Mouse (Mus musculus) spleen, adult 2 months (tissue): ENCODE results near the gene Sucnr1. TPM values are rescaled to one million over a fixed set of nuclear protein-coding genes. Genes with fewer than 3 reads are reported as not detected.
A peak's percentile ranks its signal among the peaks of the same experiment; 100 is the strongest.

Experiments used
- DNase-seq, 2 experiments: peaks; one replicate each; pipeline versions ENCODE4 v3.0.0 to v3.0.0-alpha.2; 2012 to 2021; ENCODE audit warnings: low spot score in 2 of 2, low read depth in 1 of 2
- H3K27ac ChIP-seq: fragments of 200-500 bp; 2 replicates; pipeline ENCODE4 v1.5.1; 2012; ENCODE audit warnings: low read length, inconsistent platforms; ENCODE audit not compliant: insufficient read depth
- H3K27me3 ChIP-seq: fragments of 200-500 bp; 2 replicates; pipeline ENCODE4 v1.6.1; 2012; ENCODE audit warnings: mild to moderate bottlenecking, moderate library complexity, low read length, inconsistent platforms; ENCODE audit not compliant: control insufficient read depth, insufficient read depth
- H3K36me3 ChIP-seq: fragments of 200-500 bp; 2 replicates; pipeline ENCODE4 v1.6.1; 2012; ENCODE audit warnings: mild to moderate bottlenecking, low read length, inconsistent platforms; ENCODE audit not compliant: control insufficient read depth, insufficient read depth
- H3K4me1 ChIP-seq: fragments of 200-500 bp; 2 replicates; pipeline ENCODE4 v1.6.1; 2011; ENCODE audit warnings: inconsistent platforms; ENCODE audit not compliant: control insufficient read depth, insufficient read depth, insufficient read length
- H3K4me3 ChIP-seq: fragments of 200-500 bp; 2 replicates; pipeline ENCODE4 v1.5.1; 2011; ENCODE audit warnings: mild to moderate bottlenecking, inconsistent platforms; ENCODE audit not compliant: insufficient read depth, insufficient read length; ENCODE audit errors: extremely low read depth
- CTCF ChIP-seq: fragments of 200-500 bp; IDR thresholded peaks from 2 replicates; pipeline ENCODE4 v1.5.1; 2011; ENCODE audit warnings: mild to moderate bottlenecking, inconsistent platforms; ENCODE audit not compliant: insufficient read depth, insufficient read length, insufficient replicate concordance; ENCODE audit errors: extremely low read depth
- POLR2A ChIP-seq: fragments of 200-500 bp; IDR thresholded peaks from 2 replicates; pipeline ENCODE4 v1.6.1; 2011; ENCODE audit warnings: low read depth, low read length, inconsistent platforms
- WGBS: fragments of 180-500 bp; shearing (Covaris S2); methylation state at CpG from one replicate; pipeline ENCODE4 v1.1.7; 2018; 5-methylcytosine and 5-hydroxymethylcytosine counted together
- polyA plus RNA-seq: library from polyadenylated mRNA; depleted of rRNA; stranded (reverse); fragments of >200 nt; gene quantifications from 2 replicates; pipeline ENCODE4 v1.2.3, GENCODE M21; 2012

The Sucnr1 gene
- polyA plus RNA-seq, 1 experiment: 1.8 TPM

DNA sequence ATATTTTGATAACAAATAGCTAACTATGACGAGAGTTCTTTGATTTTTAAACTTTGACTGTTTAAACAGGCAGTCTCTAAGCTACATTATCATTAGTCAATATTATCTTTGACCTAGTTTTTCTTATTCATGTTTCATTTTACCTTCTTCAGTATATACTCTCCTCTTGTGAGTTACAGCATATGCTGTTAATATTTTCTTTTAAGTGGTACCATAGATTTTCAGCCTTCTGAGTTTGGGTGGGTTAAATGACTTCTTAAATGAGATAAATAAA lies 23.9 kb upstream of the Sucnr1 start:
- no peak for DNase-seq
- no peaks in the 10 kb centered on the region for H3K4me1 ChIP-seq
- H3K36me3 ChIP-seq: no peaks in the 10 kb centered on the region
- no peaks in the 10 kb centered on the region for H3K27me3 ChIP-seq
- no peak for TF ChIP-seq POLR2A
- no peak for TF ChIP-seq CTCF
- WGBS: 88% methylated on average over 1 of the region's 1 CpGs
- H3K4me3 ChIP-seq: no peak overlapping the region
- no peak overlapping the region for H3K27ac ChIP-seq

DNA sequence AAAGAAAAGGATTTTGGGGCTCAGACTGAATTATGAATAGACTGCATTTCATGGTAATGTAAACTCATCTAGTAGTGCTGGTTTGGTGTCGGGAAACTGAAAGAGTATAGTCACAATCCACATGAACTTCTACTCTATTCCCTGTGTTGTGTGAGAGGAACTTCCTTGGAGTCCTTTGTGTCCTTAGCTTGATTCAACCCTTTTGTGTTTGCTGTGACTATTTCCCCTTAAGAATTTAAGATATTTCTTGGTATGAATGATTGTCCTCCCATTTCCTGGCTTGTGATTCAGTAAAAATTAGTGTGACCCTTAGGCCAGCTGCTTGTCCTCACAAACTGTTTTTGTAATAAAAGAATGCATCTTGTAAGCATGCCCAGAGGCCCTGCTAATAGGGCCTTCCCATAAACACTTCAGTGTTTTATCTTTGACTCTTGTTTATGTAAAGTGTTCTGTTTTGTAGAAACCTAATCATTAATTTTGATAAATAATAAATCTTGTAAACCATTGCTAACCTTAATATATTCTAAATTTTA lies 2.7 kb upstream of the Sucnr1 start:
- no peak for DNase-seq
- Histone ChIP-seq H3K36me3 (no peaks in the 10 kb centered on the region), H3K27ac (no peak overlapping the region), H3K4me3 (no peak overlapping the region), H3K27me3 (no peaks in the 10 kb centered on the region), H3K4me1 (peaks cover 10% of the 10 kb centered on the region; the same call in 1 of the 2 replicates)
- TF ChIP-seq POLR2A (no peak), CTCF (no peak)
- WGBS: 88% methylated on average over 1 of the region's 1 CpGs

DNA sequence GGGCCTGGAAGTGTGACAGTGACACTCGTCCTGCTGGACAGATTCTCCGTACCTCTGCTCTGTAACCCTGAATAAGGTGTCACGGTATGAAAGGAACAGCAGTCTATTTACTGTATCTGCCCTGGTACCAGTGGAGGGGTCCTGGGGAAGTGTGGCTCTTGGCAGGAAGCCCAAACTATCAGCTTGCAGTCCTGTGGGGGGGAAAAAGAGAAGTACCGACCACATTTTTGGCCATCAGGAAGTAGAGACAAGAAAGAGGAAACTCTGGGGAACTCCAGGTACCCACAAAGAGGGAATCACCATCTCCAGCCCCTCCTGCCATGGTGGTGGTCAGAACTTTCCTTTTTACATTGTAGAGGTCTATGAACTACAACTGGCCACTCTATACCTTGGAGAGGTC lies 1.1 kb upstream of the Sucnr1 start:
- Histone ChIP-seq H3K4me3 (no peak overlapping the region), H3K36me3 (no peaks in the 10 kb centered on the region), H3K4me1 (peaks cover 10% of the 10 kb centered on the region; the same call in 1 of the 2 replicates), H3K27ac (no peak overlapping the region), H3K27me3 (no peaks in the 10 kb centered on the region)
- 14% methylated on average over 4 of the region's 4 CpGs for WGBS
- peak; percentile 50 to 59 for DNase-seq
- TF ChIP-seq POLR2A (no peak), CTCF (no peak)

DNA sequence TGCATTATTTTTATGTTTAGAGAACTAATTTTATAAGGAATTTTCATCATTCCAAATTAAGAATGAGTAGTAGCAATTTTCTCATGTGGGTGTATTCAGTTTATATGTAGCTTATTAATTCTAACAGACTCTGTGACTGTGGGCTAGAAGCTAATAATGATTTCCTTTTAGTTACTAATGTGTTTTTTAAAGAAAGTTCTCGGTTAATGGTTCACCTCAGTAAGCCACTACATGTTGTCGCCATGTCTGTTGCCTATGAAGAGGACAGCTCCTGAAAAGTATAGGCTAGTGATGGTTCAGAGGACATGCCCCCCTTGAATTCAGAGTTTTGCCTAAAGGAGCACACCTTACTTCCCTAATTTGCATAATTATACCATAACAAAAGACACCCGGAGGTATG lies 1.1 kb downstream of the Sucnr1 start:
- no peak for DNase-seq
- Histone ChIP-seq H3K4me3 (no peak overlapping the region), H3K27ac (no peak overlapping the region), H3K36me3 (no peaks in the 10 kb centered on the region), H3K4me1 (peaks cover 10% of the 10 kb centered on the region; the same call in 1 of the 2 replicates), H3K27me3 (no peaks in the 10 kb centered on the region)
- 87% methylated on average over 3 of the region's 3 CpGs for WGBS
- TF ChIP-seq POLR2A: no peak
- no peak for TF ChIP-seq CTCF

DNA sequence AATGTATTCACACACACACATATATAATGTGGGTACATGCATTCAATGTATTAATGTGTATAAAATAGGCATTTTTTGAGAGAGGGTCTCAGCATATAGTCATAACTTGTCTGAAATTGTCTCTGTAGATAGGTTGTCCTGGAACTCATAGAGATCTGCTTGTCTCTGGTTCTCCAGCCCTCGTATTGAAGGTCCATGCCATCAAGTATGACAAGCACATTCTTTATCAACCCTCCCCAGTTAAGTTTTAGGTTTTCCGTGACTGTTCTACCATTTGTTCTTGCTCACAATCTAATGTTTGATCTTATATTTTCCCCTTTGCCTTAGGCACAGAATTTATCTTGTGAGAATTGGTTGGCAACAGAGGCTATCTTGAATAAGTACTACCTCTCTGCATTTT lies 4.1 kb downstream of the Sucnr1 start:
- Histone ChIP-seq H3K27me3 (no peaks in the 10 kb centered on the region), H3K4me1 (0 out of 2 replicates have a peak, but pooled peaks cover 1% of the 10 kb centered on the region), H3K27ac (no peak overlapping the region), H3K4me3 (no peak overlapping the region), H3K36me3 (no peaks in the 10 kb centered on the region)
- DNase-seq: no peak
- TF ChIP-seq POLR2A (no peak), CTCF (no peak)
- 90% methylated on average over 2 of the region's 2 CpGs for WGBS

DNA sequence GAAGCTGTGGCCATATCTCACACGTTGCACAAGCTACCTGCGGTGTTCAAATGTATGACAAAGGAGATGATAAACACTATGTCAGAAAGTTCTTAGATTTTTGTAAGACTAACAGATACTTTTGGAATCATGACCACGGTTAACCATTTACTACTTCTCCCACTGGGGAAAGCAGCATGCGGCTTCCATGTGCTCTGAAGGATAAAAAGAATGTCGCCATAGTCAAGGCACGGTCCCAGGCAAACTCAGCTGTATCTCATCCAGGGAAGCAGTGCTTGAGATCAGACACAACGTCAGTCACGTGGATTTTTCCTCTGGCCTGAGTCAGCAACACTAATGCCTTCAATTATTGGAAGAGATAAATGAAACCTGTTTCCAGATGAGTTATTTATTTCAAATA lies 9.7 kb downstream of the Sucnr1 start:
- H3K4me1 ChIP-seq: no peaks in the 10 kb centered on the region
- 89% methylated on average over 8 of the region's 8 CpGs for whole genome bisulfite sequencing
- H3K27me3 ChIP-seq: no peaks in the 10 kb centered on the region
- H3K36me3 ChIP-seq: no peaks in the 10 kb centered on the region
- no peak for DNase-seq
- TF ChIP-seq POLR2A: no peak
- no peak for TF ChIP-seq CTCF
- no peak overlapping the region for H3K4me3 ChIP-seq
- H3K27ac ChIP-seq: no peak overlapping the region

DNA sequence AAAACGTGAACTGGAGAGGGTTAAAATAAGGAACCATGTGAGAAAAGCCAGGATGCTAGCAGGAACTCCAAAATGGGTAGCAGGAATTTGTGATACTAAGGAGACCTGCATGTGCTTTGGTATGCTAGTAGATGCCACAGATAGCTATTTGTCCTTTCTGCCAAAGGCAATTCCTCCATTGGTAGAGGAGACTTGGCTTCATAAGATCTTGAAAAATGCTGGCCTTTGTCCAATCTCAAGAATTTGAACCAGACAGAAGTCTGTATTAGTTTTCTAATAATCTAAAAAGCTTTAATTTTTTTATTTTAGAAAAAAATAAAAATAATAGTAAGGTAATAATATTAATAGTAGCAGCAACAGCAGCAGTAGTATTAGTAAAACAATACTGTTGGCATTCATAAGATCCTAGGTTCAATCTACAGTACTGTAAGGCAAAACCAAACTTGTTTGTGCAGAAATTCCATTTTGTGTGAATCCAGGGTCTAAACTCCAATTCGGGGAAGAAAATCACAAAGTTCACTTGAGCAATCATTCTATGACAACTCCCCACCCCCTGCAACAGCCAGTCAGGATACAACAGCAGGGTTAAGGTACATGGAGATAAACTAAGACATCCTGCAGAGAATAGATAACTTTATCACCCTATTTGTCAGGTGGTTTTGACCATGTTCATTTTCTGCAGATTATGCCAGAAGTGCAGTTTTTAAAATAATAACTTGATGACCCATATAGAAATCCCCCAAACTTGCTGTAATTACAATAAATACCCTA lies 12.9 kb downstream of the Sucnr1 start:
- WGBS: 61% methylated on average over 2 of the region's 2 CpGs
- Histone ChIP-seq H3K27me3 (no peaks in the 10 kb centered on the region), H3K27ac (no peak overlapping the region), H3K36me3 (no peaks in the 10 kb centered on the region), H3K4me3 (no peak overlapping the region), H3K4me1 (no peaks in the 10 kb centered on the region)
- no peak for DNase-seq
- TF ChIP-seq POLR2A: no peak
- TF ChIP-seq CTCF: no peak
